Mouse (Mus musculus): ENCODE results near the gene Rps27. TPM values are rescaled to one million over a fixed set of nuclear protein-coding genes. Genes with fewer than 3 reads are reported as not detected.

The Rps27 gene
- total RNA-seq, 1 experiment from 2014 or later: 1,702 TPM

GRCm38 (mm10) chr3:90183581-90183980 is 29.9 kb downstream of the Rps27 start:
- peak; percentile 63 for DNase-seq

DNA sequence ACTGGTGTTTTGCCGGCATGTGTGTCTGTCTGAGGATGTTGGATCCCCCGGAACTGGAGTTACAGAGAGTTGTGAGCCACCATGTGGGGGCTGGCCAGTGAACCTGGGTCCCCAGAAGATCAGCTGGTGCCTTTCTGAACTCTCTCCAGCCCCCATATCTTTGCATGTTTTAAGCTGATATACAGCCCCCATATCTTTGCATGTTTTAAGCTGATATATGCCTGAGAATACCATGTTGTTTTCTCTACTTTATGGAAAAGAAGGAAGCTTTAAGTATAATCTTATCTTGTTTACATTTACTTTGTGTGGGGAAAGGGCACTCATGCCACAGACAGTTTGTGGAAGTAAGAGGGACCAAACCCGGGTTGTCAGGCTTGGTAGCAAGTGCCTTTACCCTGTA is 33.9 kb downstream of the Rps27 start:
- no peak for DNase-seq

Other genes with a start within 250 kb of the Rps27 start
- 100 and 124 TPM in 2 replicates for gene Hax1, start 214.9 kb downstream of the Rps27 start, total RNA-seq (2021)
- 70.8 and 76.3 TPM in 2 replicates for gene 4933434E20Rik, start 162.0 kb downstream of the Rps27 start, total RNA-seq (2021)
- 164 and 177 TPM in 2 replicates for gene Ubap2l, start 161.0 kb downstream of the Rps27 start, total RNA-seq (2021)
- gene Tpm3, start 141.0 kb downstream of the Rps27 start, total RNA-seq (2021): 170 and 208 TPM in 2 replicates
- 0.37 and 0.45 TPM in 2 replicates for gene Nup210l, start 109.5 kb downstream of the Rps27 start, total RNA-seq (2021)
- gene Rab13, start within 50 bp of the Rps27 start, total RNA-seq (2021): 33.7 and 34.3 TPM in 2 replicates
- 58.8 and 58.9 TPM in 2 replicates for gene Jtb, start 17.9 kb upstream of the Rps27 start, total RNA-seq (2021)
- 0.33 and 0.38 TPM in 2 replicates for gene Creb3l4, start 29.9 kb upstream of the Rps27 start, total RNA-seq (2021)
- 106 and 108 TPM in 2 replicates for gene Slc39a1, start 34.5 kb upstream of the Rps27 start, total RNA-seq (2021)
- gene Crtc2, start 40.5 kb upstream of the Rps27 start, total RNA-seq (2021): 37.5 and 51.7 TPM in 2 replicates
- 6.9 and 12.3 TPM in 2 replicates for gene Dennd4b, start 51.5 kb upstream of the Rps27 start, total RNA-seq (2021)
- 66.4 and 76.6 TPM in 2 replicates for gene Gatad2b, start 79.5 kb upstream of the Rps27 start, total RNA-seq (2021)
- 73.1 and 86.4 TPM in 2 replicates for gene Slc27a3, start 176.3 kb upstream of the Rps27 start, total RNA-seq (2021)
- gene Ints3, start 220.0 kb upstream of the Rps27 start, total RNA-seq (2021): 59.5 and 62.4 TPM in 2 replicates

Data from adrenal gland, postnatal 14 days (tissue).